Mouse (Mus musculus) stomach, postnatal 0 days (tissue): Measurements from ENCODE around the gene Msi2.

Source experiments
- CTCF ChIP-seq: IDR thresholded peaks from 2 replicates; pipeline ENCODE4 v1.5.1; 2016; ENCODE audit warnings: antibody characterized with exemption, low read depth, mild to moderate bottlenecking, moderate library complexity
- EP300 ChIP-seq: optimal IDR thresholded peaks from 2 replicates; pipeline ENCODE3; 2016; ENCODE audit warnings: antibody characterized with exemption

GRCm38 (mm10) chr11:88543771-88544170 lies 174.5 kb downstream of the Msi2 start:
- TF ChIP-seq EP300 (no peak), CTCF (no peak)
